Mouse (Mus musculus): ENCODE results near the gene Gm45785. TPM values are rescaled to one million over a fixed set of nuclear protein-coding genes. Genes with fewer than 3 reads are reported as not detected.

The Gm45785 gene
- polyA plus RNA-seq, 1 experiment from 2014 or later = not detected

GRCm38 (mm10) chr7:140860728-140861127, 4.6 kb upstream of the Gm45785 start:
- Histone ChIP-seq H3K4me3 (ENCODE audit: low read depth, low read length) (no peak overlapping the region), H3K36me3 (ENCODE audit: control insufficient read depth, insufficient read depth) (peaks cover 46% of the 10 kb centered on the region), H3K27ac (ENCODE audit: low read depth, low read length) (no peak overlapping the region), H3K9ac (ENCODE audit: low read depth, low read length) (no peak overlapping the region), H3K27me3 (replicated peaks; ENCODE audit: control insufficient read depth, insufficient read depth, low read length) (no peaks in the 10 kb centered on the region), H3K4me1 (replicated peaks; ENCODE audit: control insufficient read depth, insufficient read depth, low read length) (0 out of 2 replicates have a peak, but pooled peaks cover 4% of the 10 kb centered on the region), H3K4me2 (replicated peaks; ENCODE audit: low read depth) (no peak overlapping the region), H3K9me3 (ENCODE audit: control insufficient read depth) (no peaks in the 10 kb centered on the region)
- ATAC-seq = no peak
- WGBS = 84% methylated on average over 5 of the region's 5 CpGs
- TF ChIP-seq CTCF (IDR thresholded peaks at IDR 0.05; ENCODE audit: low read depth) = no peak

DNA sequence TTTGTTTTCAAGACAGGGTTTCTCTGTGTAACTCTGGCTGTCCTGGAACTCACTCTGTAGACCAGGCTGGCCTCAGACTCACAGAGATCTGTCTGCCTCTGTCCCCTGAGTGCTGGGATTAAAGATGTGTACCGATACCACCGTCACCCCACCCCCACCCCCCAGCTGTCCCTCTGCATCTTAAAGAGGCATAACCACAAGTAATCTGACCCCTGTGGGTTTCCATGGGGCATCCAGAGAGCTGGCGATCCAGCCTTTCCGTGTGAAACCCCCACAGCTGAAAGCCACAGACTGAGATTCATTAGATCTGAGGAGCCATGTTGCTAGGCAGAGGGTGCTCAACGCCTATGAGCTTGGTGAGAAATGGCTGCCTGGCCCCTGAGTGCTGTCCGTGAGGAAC, 3.9 kb upstream of the Gm45785 start:
- TF ChIP-seq CTCF (IDR thresholded peaks at IDR 0.05; ENCODE audit: low read depth) = no peak
- Histone ChIP-seq H3K4me2 (replicated peaks; ENCODE audit: low read depth) (no peak overlapping the region), H3K4me1 (replicated peaks; ENCODE audit: control insufficient read depth, insufficient read depth, low read length) (0 out of 2 replicates have a peak, but pooled peaks cover 8% of the 10 kb centered on the region), H3K4me3 (ENCODE audit: low read depth, low read length) (no peak overlapping the region), H3K9me3 (ENCODE audit: control insufficient read depth) (no peaks in the 10 kb centered on the region), H3K36me3 (ENCODE audit: control insufficient read depth, insufficient read depth) (peaks cover 46% of the 10 kb centered on the region), H3K27me3 (replicated peaks; ENCODE audit: control insufficient read depth, insufficient read depth, low read length) (no peaks in the 10 kb centered on the region), H3K27ac (ENCODE audit: low read depth, low read length) (no peak overlapping the region), H3K9ac (ENCODE audit: low read depth, low read length) (no peak overlapping the region)
- 85% methylated on average over 6 of the region's 6 CpGs for WGBS
- no peak for ATAC-seq

DNA sequence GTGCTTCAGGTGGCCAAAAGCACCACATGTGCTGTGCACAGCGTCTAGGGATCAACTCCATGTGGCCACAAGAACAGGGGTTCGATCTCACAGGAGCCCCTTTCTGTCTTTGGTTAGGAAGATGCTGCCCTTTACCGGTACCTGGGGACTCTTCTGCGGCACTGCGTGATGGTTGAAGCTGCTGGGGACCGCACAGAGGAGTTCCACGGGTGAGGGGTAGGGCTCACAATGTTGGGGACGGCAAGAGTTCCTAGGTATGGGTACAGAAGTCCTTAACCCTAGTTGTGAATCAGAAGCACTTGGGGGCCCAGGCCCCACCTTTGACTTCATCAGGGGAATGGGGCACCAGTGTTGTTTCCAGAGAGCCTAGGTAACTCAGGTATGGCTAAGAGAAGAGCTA, 2.6 kb upstream of the Gm45785 start:
- no peak overlapping the region for H3K4me3 ChIP-seq (ENCODE audit: low read depth, low read length)
- H3K9me3 ChIP-seq (ENCODE audit: control insufficient read depth) = no peaks in the 10 kb centered on the region
- 96% methylated on average over 8 of the region's 8 CpGs for WGBS
- peak overlapping the region; percentile 92 for H3K4me2 ChIP-seq (replicated peaks; ENCODE audit: low read depth)
- H3K4me1 ChIP-seq (replicated peaks; ENCODE audit: control insufficient read depth, insufficient read depth, low read length) = 0 out of 2 replicates have a peak, but pooled peaks cover 8% of the 10 kb centered on the region
- no peak overlapping the region for H3K27ac ChIP-seq (ENCODE audit: low read depth, low read length)
- no peaks in the 10 kb centered on the region for H3K27me3 ChIP-seq (replicated peaks; ENCODE audit: control insufficient read depth, insufficient read depth, low read length)
- TF ChIP-seq CTCF (IDR thresholded peaks at IDR 0.05; ENCODE audit: low read depth) = no peak
- H3K9ac ChIP-seq (ENCODE audit: low read depth, low read length) = no peak overlapping the region
- peaks cover 45% of the 10 kb centered on the region for H3K36me3 ChIP-seq (ENCODE audit: control insufficient read depth, insufficient read depth)
- no peak for ATAC-seq

- 26% methylated on average over 40 of the region's 40 CpGs for WGBS
- ATAC-seq = peak; percentile 9
Measured at GRCm38 (mm10) chr7:140857550-140858505, 1.7 kb upstream of the Gm45785 start, which contains the start of gene Bet1l. Gene Bet1l (minus strand): TSS chr7:140857577.

GRCm38 (mm10) chr7:140856785-140857549, 836 bp upstream of the Gm45785 start, which contains the start of gene Ric8a:
Gene Ric8a (plus strand): TSS chr7:140856957.
- peak within 1 kb of the TSS; percentile 98 for H3K27ac ChIP-seq (ENCODE audit: low read depth, low read length)
- no peaks in the 10 kb centered on the region for H3K27me3 ChIP-seq (replicated peaks; ENCODE audit: control insufficient read depth, insufficient read depth, low read length)
- 0 out of 2 replicates have a peak, but pooled peaks cover 8% of the 10 kb centered on the region for H3K4me1 ChIP-seq (replicated peaks; ENCODE audit: control insufficient read depth, insufficient read depth, low read length)
- H3K36me3 ChIP-seq (ENCODE audit: control insufficient read depth, insufficient read depth) = peaks cover 53% of the 10 kb centered on the region
- under 1% methylated on average over 50 of the region's 50 CpGs for WGBS
- no peak for TF ChIP-seq CTCF (IDR thresholded peaks at IDR 0.05; ENCODE audit: low read depth)
- peak; percentile 77 for ATAC-seq
- no peaks in the 10 kb centered on the region for H3K9me3 ChIP-seq (ENCODE audit: control insufficient read depth)
- peak within 1 kb of the TSS; percentile 80 for H3K4me3 ChIP-seq (ENCODE audit: low read depth, low read length)
- peak within 1 kb of the TSS; percentile 87 for H3K9ac ChIP-seq (ENCODE audit: low read depth, low read length)
- H3K4me2 ChIP-seq (replicated peaks; ENCODE audit: low read depth) = peak within 1 kb of the TSS; percentile 92

More at GRCm38 (mm10) chr7:140857550-140858505, 1.7 kb upstream of the Gm45785 start, which contains the start of gene Bet1l:
- Histone ChIP-seq H3K9me3 (ENCODE audit: control insufficient read depth) (no peaks in the 10 kb centered on the region), H3K4me3 (ENCODE audit: low read depth, low read length) (peak within 1 kb of the TSS; percentile 80), H3K27me3 (replicated peaks; ENCODE audit: control insufficient read depth, insufficient read depth, low read length) (no peaks in the 10 kb centered on the region), H3K4me1 (replicated peaks; ENCODE audit: control insufficient read depth, insufficient read depth, low read length) (0 out of 2 replicates have a peak, but pooled peaks cover 8% of the 10 kb centered on the region), H3K4me2 (replicated peaks; ENCODE audit: low read depth) (peak within 1 kb of the TSS; percentile 92), H3K27ac (ENCODE audit: low read depth, low read length) (peak within 1 kb of the TSS; percentile 98), H3K36me3 (ENCODE audit: control insufficient read depth, insufficient read depth) (peaks cover 51% of the 10 kb centered on the region), H3K9ac (ENCODE audit: low read depth, low read length) (peak within 1 kb of the TSS; percentile 87)
- TF ChIP-seq CTCF (IDR thresholded peaks at IDR 0.05; ENCODE audit: low read depth) = no peak
